Mouse (Mus musculus): Measurements from ENCODE around the gene Sema4c.
A peak's percentile ranks its signal among the peaks of the same experiment; 100 is the strongest.

Gene Sema4c

GRCm38 (mm10) chr1:36512089-36512965 is 45.8 kb downstream of the Sema4c start:
- DNase-seq (ENCODE audit: low read depth in 1 of 2, low spot score in 2 of 2) = no peak

- peak; percentile 90 to 96 for DNase-seq (ENCODE audit: low read depth in 1 of 2, low spot score in 2 of 2)
Observed at GRCm38 (mm10) chr1:36511289-36512021, 46.7 kb downstream of the Sema4c start, which contains the start of gene Cnnm3. TSS of gene Cnnm3 (plus strand) at chr1:36511867.

GRCm38 (mm10) chr1:36508238-36508637 is 49.9 kb downstream of the Sema4c start:
- peak; percentile 41 to 47 for DNase-seq (ENCODE audit: low read depth in 1 of 2, low spot score in 2 of 2)

- peak in 1 of 2 experiments; percentile 52 for DNase-seq (ENCODE audit: low read depth in 1 of 2, low spot score in 2 of 2)
Observed at GRCm38 (mm10) chr1:36501261-36501660, 56.9 kb downstream of the Sema4c start.

All from monocyte, adult 2 months (primary cell).